Mouse (Mus musculus) lung, postnatal 0 days (tissue): ENCODE data around the gene Asb16. TPM values are rescaled to one million over a fixed set of nuclear protein-coding genes. Genes with fewer than 3 reads are reported as not detected.

Source experiments
- ATAC-seq: fragments of 200-750 bp; cut with Nextera tagmentation; 2 replicates; pipeline ENCODE4 v1.8.0; 2017; ENCODE audit warnings: moderate library complexity
- DNase-seq: peaks from one replicate; pipeline ENCODE4 v3.0.0-alpha.2; 2016; ENCODE audit warnings: low spot score
- H3K27ac ChIP-seq: fragments of 300-500 bp; sonication (generic); 2 replicates; pipeline ENCODE4 v1.5.1; 2014; ENCODE audit warnings: antibody characterized with exemption, mild to moderate bottlenecking, low read length, mixed read lengths
- H3K27me3 ChIP-seq: fragments of 300-500 bp; sonication (generic); replicated peaks from 2 replicates; pipeline ENCODE4 v1.6.1; 2014; ENCODE audit warnings: low read length, mixed read lengths; ENCODE audit not compliant: insufficient read depth
- H3K36me3 ChIP-seq: fragments of 300-500 bp; sonication (generic); 2 replicates; pipeline ENCODE4 v1.6.1; 2014; ENCODE audit warnings: low read length, mixed read lengths; ENCODE audit not compliant: insufficient read depth
- H3K4me1 ChIP-seq: fragments of 300-500 bp; sonication (generic); 2 replicates; pipeline ENCODE4 v1.6.1; 2014; ENCODE audit warnings: antibody characterized with exemption, low read depth, low read length, mixed read lengths; ENCODE audit not compliant: insufficient read depth
- H3K4me2 ChIP-seq: fragments of 300-500 bp; sonication (generic); replicated peaks from 2 replicates; pipeline ENCODE4 v1.6.1; 2014; ENCODE audit warnings: low read depth, mild to moderate bottlenecking, low read length, moderate library complexity, mixed read lengths
- H3K4me3 ChIP-seq: fragments of 300-500 bp; sonication (generic); 2 replicates; pipeline ENCODE4 v1.5.1; 2014; ENCODE audit warnings: low read depth, low read length
- H3K9ac ChIP-seq: fragments of 300-500 bp; sonication (generic); replicated peaks from 2 replicates; pipeline ENCODE4 v1.6.1; 2014; ENCODE audit warnings: low read depth, mild to moderate bottlenecking
- H3K9me3 ChIP-seq: fragments of 300-500 bp; sonication (generic); 2 replicates; pipeline ENCODE4 v1.6.1; 2016; ENCODE audit warnings: low read length, mixed read lengths
- CTCF ChIP-seq: IDR thresholded peaks from 2 replicates; pipeline ENCODE4 v1.5.1; 2016; ENCODE audit warnings: antibody characterized with exemption, mild to moderate bottlenecking
- EP300 ChIP-seq: IDR thresholded peaks from 2 replicates; pipeline ENCODE4 v1.6.1; 2016; ENCODE audit warnings: antibody characterized with exemption, mild to moderate bottlenecking, control low read depth
- WGBS: fragments of 180-500 bp; shearing (Covaris S2); extraction: QIAGEN DNeasy Blood & Tissue Kit; methylation state at CpG from one replicate; pipeline ENCODE4 v1.1.7; 2014; 5-methylcytosine and 5-hydroxymethylcytosine counted together
- polyA plus RNA-seq: library from polyadenylated mRNA; unstranded; fragments of >200 nt; fragmentation: Nextera tagmentation; extraction: Ambion mirVana; gene quantifications from 2 replicates; pipeline ENCODE4 v1.2.1, GENCODE M21; 2015

The Asb16 gene
- polyA plus RNA-seq, 1 experiment from 2014 or later = not detected

GRCm38 (mm10) chr11:102297577-102298556 is 29.3 kb downstream of the Asb16 start:
- ATAC-seq = no peak
- Histone ChIP-seq H3K4me1 (peaks cover 6% of the 10 kb centered on the region; the same call in 1 of the 2 replicates), H3K36me3 (no peaks in the 10 kb centered on the region), H3K27ac (peak overlapping the region; percentile 97), H3K9me3 (no peaks in the 10 kb centered on the region), H3K4me3 (peak overlapping the region; percentile 88), H3K27me3 (no peaks in the 10 kb centered on the region), H3K9ac (peak overlapping the region; percentile 64), H3K4me2 (peak overlapping the region; percentile 83)
- no peak for DNase-seq
- TF ChIP-seq CTCF = no peak
- TF ChIP-seq EP300 = no peak
- WGBS = 21% methylated on average over 27 of the region's 27 CpGs

GRCm38 (mm10) chr11:102299839-102300238 is 31.3 kb downstream of the Asb16 start:
- 6% methylated on average over 1 of the region's 1 CpGs for WGBS
- H3K4me3 ChIP-seq = no peak overlapping the region
- DNase-seq = peak; percentile 52
- no peaks in the 10 kb centered on the region for H3K9me3 ChIP-seq
- no peak for ATAC-seq
- no peaks in the 10 kb centered on the region for H3K36me3 ChIP-seq
- no peaks in the 10 kb centered on the region for H3K27me3 ChIP-seq
- TF ChIP-seq CTCF (peak; percentile 80), EP300 (no peak)
- no peak overlapping the region for H3K4me2 ChIP-seq
- no peak overlapping the region for H3K9ac ChIP-seq
- H3K4me1 ChIP-seq = peaks cover 4% of the 10 kb centered on the region; the same call in 1 of the 2 replicates
- no peak overlapping the region for H3K27ac ChIP-seq

- Histone ChIP-seq H3K4me3 (no peak overlapping the region), H3K4me1 (peaks cover 3% of the 10 kb centered on the region; the same call in 1 of the 2 replicates), H3K9ac (no peak overlapping the region), H3K9me3 (no peaks in the 10 kb centered on the region), H3K27me3 (no peaks in the 10 kb centered on the region), H3K27ac (no peak overlapping the region), H3K36me3 (peaks cover 19% of the 10 kb centered on the region; the same call in 1 of the 2 replicates), H3K4me2 (no peak overlapping the region)
- TF ChIP-seq EP300 (no peak), CTCF (no peak)
- DNase-seq (no peak), ATAC-seq (no peak)
- WGBS = 41% methylated on average over 2 of the region's 2 CpGs
Measured at GRCm38 (mm10) chr11:102304141-102304540, 35.6 kb downstream of the Asb16 start.

GRCm38 (mm10) chr11:102305359-102305758 is 36.8 kb downstream of the Asb16 start:
- Histone ChIP-seq H3K9me3 (no peaks in the 10 kb centered on the region), H3K4me3 (no peak overlapping the region), H3K27ac (no peak overlapping the region), H3K4me1 (peaks cover 11% of the 10 kb centered on the region), H3K36me3 (peaks cover 19% of the 10 kb centered on the region; the same call in 1 of the 2 replicates), H3K9ac (no peak overlapping the region), H3K4me2 (no peak overlapping the region), H3K27me3 (no peaks in the 10 kb centered on the region)
- ATAC-seq (no peak), DNase-seq (no peak)
- TF ChIP-seq CTCF = no peak
- TF ChIP-seq EP300 = no peak
- 46% methylated on average over 3 of the region's 3 CpGs for WGBS

- TF ChIP-seq EP300 (no peak), CTCF (no peak)
- Histone ChIP-seq H3K9ac (no peak overlapping the region), H3K27me3 (no peaks in the 10 kb centered on the region), H3K4me2 (no peak overlapping the region), H3K9me3 (no peaks in the 10 kb centered on the region), H3K27ac (no peak overlapping the region), H3K4me1 (peaks cover 11% of the 10 kb centered on the region), H3K36me3 (peaks cover 23% of the 10 kb centered on the region; the same call in 1 of the 2 replicates), H3K4me3 (no peak overlapping the region)
- no peak for ATAC-seq
- DNase-seq = no peak
- WGBS = 80% methylated on average over 9 of the region's 9 CpGs
Measured at GRCm38 (mm10) chr11:102308104-102308503, 39.6 kb downstream of the Asb16 start.

GRCm38 (mm10) chr11:102308979-102309378 is 40.4 kb downstream of the Asb16 start:
- H3K27me3 ChIP-seq = no peaks in the 10 kb centered on the region
- TF ChIP-seq EP300 (0 out of 2 replicates have a peak, but pooled peaks have one; percentile 42), CTCF (peak; percentile 98)
- H3K4me2 ChIP-seq = peak overlapping the region; percentile 58
- H3K9me3 ChIP-seq = no peaks in the 10 kb centered on the region
- DNase-seq = peak; percentile 98
- H3K4me3 ChIP-seq = peak overlapping the region; percentile 25
- H3K36me3 ChIP-seq = peaks cover 32% of the 10 kb centered on the region; the same call in 1 of the 2 replicates
- peak; percentile 98 for ATAC-seq
- under 1% methylated on average over 27 of the region's 27 CpGs for WGBS
- H3K9ac ChIP-seq = no peak overlapping the region
- H3K27ac ChIP-seq = peak overlapping the region; percentile 43; the same call in 1 of the 2 replicates
- peaks cover 11% of the 10 kb centered on the region for H3K4me1 ChIP-seq
